Mouse (Mus musculus): ENCODE results near the gene Fgd3.

DNA sequence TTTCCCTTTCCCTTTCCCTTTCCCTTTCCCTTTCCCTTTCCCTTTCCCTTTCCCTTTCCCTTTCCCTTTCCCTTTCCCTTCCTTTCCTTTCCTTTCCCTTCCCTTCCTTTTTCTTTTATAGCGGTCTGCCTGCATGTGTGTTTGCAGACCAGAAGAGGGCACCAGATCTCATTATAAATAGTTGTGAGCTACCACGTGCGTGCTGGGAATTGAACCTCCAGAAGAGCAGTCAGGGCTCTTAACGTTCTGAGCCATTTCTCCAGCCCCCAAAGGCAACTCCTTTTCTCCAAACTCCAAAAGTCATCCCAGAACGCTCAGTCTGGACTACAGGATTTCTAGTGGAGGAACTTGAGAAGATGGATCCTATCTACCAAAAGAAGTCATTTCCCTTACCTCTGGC is 99.2 kb downstream of the Fgd3 start:
- TF ChIP-seq CTCF (conservative IDR thresholded peaks at IDR 0.05; ENCODE audit: insufficient read depth, insufficient read length, low read depth, low read length) = 0 out of 2 replicates have a peak, but pooled peaks have one; percentile 12
- no peak for TF ChIP-seq POLR2A (IDR thresholded peaks at IDR 0.05; ENCODE audit: low read depth, low read length)
